Mouse (Mus musculus) embryonic facial prominence, embryonic 12.5 days (tissue): ENCODE measurements at regions not wholly inside any gene's neighbourhood (a gene's known extent, or its start where the extent isn't known, plus 50 kb on each side); places are given as distances from the start of the nearest gene placed in this dataset.

Experiments
- ATAC-seq: fragments of 200-750 bp; cut with Nextera tagmentation; 2 replicates; pipeline ENCODE4 v1.8.0; 2017; ENCODE audit not compliant: insufficient number of reproducible peaks, insufficient read depth, low FRiP score, low TSS enrichment
- H3K27ac ChIP-seq: fragments of 300-500 bp; sonication (generic); 2 replicates; pipeline ENCODE4 v1.5.1; 2016; ENCODE audit warnings: mild to moderate bottlenecking
- H3K27me3 ChIP-seq: fragments of 300-500 bp; sonication (generic); 2 replicates; pipeline ENCODE4 v1.6.1; 2016; ENCODE audit warnings: mild to moderate bottlenecking, moderate library complexity
- H3K36me3 ChIP-seq: fragments of 300-500 bp; sonication (generic); 2 replicates; pipeline ENCODE4 v1.6.1; 2016; ENCODE audit warnings: mild to moderate bottlenecking
- H3K4me1 ChIP-seq: fragments of 300-500 bp; sonication (generic); 2 replicates; pipeline ENCODE4 v1.6.1; 2016
- H3K4me2 ChIP-seq: fragments of 300-500 bp; sonication (generic); replicated peaks from 2 replicates; pipeline ENCODE4 v1.6.1; 2016; ENCODE audit warnings: mild to moderate bottlenecking, moderate library complexity
- H3K4me3 ChIP-seq: fragments of 300-500 bp; sonication (generic); 2 replicates; pipeline ENCODE4 v1.5.1; 2016; ENCODE audit warnings: mild to moderate bottlenecking
- H3K9ac ChIP-seq: fragments of 300-500 bp; sonication (generic); 2 replicates; pipeline ENCODE4 v1.6.1; 2016; ENCODE audit warnings: mild to moderate bottlenecking, moderate library complexity
- H3K9me3 ChIP-seq: fragments of 300-500 bp; sonication (generic); 2 replicates; pipeline ENCODE4 v1.6.1; 2016; ENCODE audit warnings: mild to moderate bottlenecking, moderate library complexity
- WGBS: fragments of 180-500 bp; shearing (Covaris S2); methylation state at CpG from one replicate; pipeline ENCODE4 v1.1.7; 2016; 5-methylcytosine and 5-hydroxymethylcytosine counted together

DNA sequence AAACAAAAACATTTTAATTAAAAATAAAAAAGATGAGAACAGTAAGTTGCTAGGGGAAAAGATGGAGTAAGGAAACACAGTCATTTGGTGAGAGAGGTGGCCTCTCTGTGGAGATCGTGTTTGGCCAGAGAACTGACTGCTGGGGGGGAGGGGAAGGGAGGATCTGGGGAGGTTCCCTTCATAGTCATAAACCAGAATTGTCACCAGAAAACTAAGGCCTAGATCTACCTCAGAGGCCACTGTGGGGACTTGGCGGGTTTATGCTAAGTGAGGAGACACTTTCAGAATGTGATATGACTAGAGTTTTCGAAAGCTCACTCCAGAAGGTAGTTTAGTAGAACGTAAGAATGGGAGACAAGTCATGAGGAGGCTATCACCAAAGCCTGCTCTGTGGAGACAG, 339.4 kb upstream of the Rnaseh2b start:
- Histone ChIP-seq H3K4me2 (no peak overlapping the region), H3K36me3 (no peaks in the 10 kb centered on the region), H3K27ac (no peak overlapping the region), H3K27me3 (no peaks in the 10 kb centered on the region), H3K9ac (no peak overlapping the region), H3K4me3 (no peak overlapping the region), H3K9me3 (no peaks in the 10 kb centered on the region), H3K4me1 (peaks cover 14% of the 10 kb centered on the region)
- 93% methylated on average over 4 of the region's 4 CpGs for WGBS
- ATAC-seq = no peak

- no peaks in the 10 kb centered on the region for H3K36me3 ChIP-seq
- H3K9ac ChIP-seq = no peak overlapping the region
- ATAC-seq = no peak
- no peaks in the 10 kb centered on the region for H3K9me3 ChIP-seq
- no peaks in the 10 kb centered on the region for H3K27me3 ChIP-seq
- no peak overlapping the region for H3K27ac ChIP-seq
- H3K4me2 ChIP-seq = no peak overlapping the region
- no peak overlapping the region for H3K4me3 ChIP-seq
- peaks cover 8% of the 10 kb centered on the region; the same call in 1 of the 2 replicates for H3K4me1 ChIP-seq
These were observed 337.0 kb upstream of the Rnaseh2b start for GRCm38 (mm10) chr14:61955416-61955815.

- Histone ChIP-seq H3K27ac (no peak overlapping the region), H3K9me3 (no peaks in the 10 kb centered on the region), H3K9ac (no peak overlapping the region), H3K4me3 (no peak overlapping the region), H3K27me3 (no peaks in the 10 kb centered on the region), H3K4me1 (peaks cover 8% of the 10 kb centered on the region; the same call in 1 of the 2 replicates), H3K4me2 (no peak overlapping the region), H3K36me3 (no peaks in the 10 kb centered on the region)
- no peak for ATAC-seq
- WGBS = 57% methylated on average over 4 of the region's 4 CpGs
These were observed 332.0 kb upstream of the Rnaseh2b start for GRCm38 (mm10) chr14:61960243-61960957.

- H3K27me3 ChIP-seq = no peaks in the 10 kb centered on the region
- no peak overlapping the region for H3K4me2 ChIP-seq
- no peak overlapping the region for H3K27ac ChIP-seq
- no peak overlapping the region for H3K4me3 ChIP-seq
- H3K36me3 ChIP-seq = no peaks in the 10 kb centered on the region
- H3K9ac ChIP-seq = no peak overlapping the region
- WGBS = 90% methylated on average over 1 of the region's 1 CpGs
- H3K4me1 ChIP-seq = no peaks in the 10 kb centered on the region
- no peak for ATAC-seq
- H3K9me3 ChIP-seq = no peaks in the 10 kb centered on the region
These were observed 323.9 kb upstream of the Rnaseh2b start for GRCm38 (mm10) chr14:61968467-61968866.

GRCm38 (mm10) chr14:61968957-61969535, 323.3 kb upstream of the Rnaseh2b start:
- no peak for ATAC-seq
- Histone ChIP-seq H3K9me3 (no peaks in the 10 kb centered on the region), H3K36me3 (no peaks in the 10 kb centered on the region), H3K4me2 (no peak overlapping the region), H3K27ac (no peak overlapping the region), H3K9ac (no peak overlapping the region), H3K4me3 (no peak overlapping the region), H3K4me1 (no peaks in the 10 kb centered on the region), H3K27me3 (no peaks in the 10 kb centered on the region)
- 80% methylated on average over 5 of the region's 5 CpGs for WGBS

DNA sequence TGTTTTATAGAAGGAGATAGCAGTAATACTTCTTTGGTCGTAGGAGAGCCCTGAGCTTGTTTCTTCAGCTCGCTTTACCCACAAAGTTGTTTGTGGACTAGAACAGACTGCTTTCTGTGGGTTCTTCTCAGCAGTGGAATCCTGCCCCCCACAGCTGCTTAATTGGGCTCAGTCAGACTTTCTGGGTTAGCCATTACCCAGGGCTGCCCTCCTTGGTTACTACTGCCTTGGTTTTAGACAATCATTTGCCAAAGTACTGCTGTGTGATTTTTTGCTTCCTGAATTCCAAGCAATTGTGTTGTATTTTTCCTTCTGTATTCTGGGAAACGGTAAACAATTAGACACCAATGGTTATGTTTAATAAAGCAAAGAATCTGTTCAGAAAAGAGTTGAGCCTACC, 321.8 kb upstream of the Rnaseh2b start:
- Histone ChIP-seq H3K27ac (no peak overlapping the region), H3K9me3 (no peaks in the 10 kb centered on the region), H3K9ac (no peak overlapping the region), H3K4me1 (no peaks in the 10 kb centered on the region), H3K4me3 (no peak overlapping the region), H3K4me2 (no peak overlapping the region), H3K36me3 (no peaks in the 10 kb centered on the region), H3K27me3 (no peaks in the 10 kb centered on the region)
- 75% methylated on average over 3 of the region's 3 CpGs for WGBS
- ATAC-seq = no peak

GRCm38 (mm10) chr14:61971100-61972088, 321.0 kb upstream of the Rnaseh2b start:
- Histone ChIP-seq H3K36me3 (no peaks in the 10 kb centered on the region), H3K4me1 (no peaks in the 10 kb centered on the region), H3K4me3 (no peak overlapping the region), H3K9me3 (no peaks in the 10 kb centered on the region), H3K27ac (peak overlapping the region; percentile 23; the same call in 1 of the 2 replicates), H3K27me3 (no peaks in the 10 kb centered on the region), H3K4me2 (no peak overlapping the region), H3K9ac (no peak overlapping the region)
- WGBS = 74% methylated on average over 14 of the region's 14 CpGs
- ATAC-seq = no peak

DNA sequence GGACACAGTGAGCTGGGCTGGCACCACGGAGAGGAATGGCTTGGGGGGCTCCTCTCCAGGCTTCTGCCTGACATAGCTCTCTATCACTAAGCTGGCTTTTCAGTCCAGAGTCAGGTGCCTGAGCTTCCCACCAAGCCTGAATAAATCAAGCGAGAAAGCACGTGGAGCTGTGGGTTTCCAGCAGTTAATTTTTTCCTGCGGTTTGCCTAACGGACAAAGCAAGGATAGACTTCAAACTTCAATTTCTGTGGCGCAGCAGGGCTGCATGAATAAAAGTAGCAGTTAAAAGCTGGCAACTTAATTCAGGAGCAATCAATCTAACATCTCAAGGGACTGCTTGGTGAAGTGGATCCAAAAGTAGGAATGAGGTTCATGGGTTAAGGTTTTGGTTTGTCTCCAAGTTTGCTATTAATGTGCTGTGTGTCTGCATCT, 317.1 kb upstream of the Rnaseh2b start:
- Histone ChIP-seq H3K27ac (no peak overlapping the region), H3K4me1 (no peaks in the 10 kb centered on the region), H3K36me3 (no peaks in the 10 kb centered on the region), H3K9ac (no peak overlapping the region), H3K4me2 (no peak overlapping the region), H3K27me3 (no peaks in the 10 kb centered on the region), H3K4me3 (no peak overlapping the region), H3K9me3 (no peaks in the 10 kb centered on the region)
- WGBS = 55% methylated on average over 6 of the region's 6 CpGs
- ATAC-seq = no peak

DNA sequence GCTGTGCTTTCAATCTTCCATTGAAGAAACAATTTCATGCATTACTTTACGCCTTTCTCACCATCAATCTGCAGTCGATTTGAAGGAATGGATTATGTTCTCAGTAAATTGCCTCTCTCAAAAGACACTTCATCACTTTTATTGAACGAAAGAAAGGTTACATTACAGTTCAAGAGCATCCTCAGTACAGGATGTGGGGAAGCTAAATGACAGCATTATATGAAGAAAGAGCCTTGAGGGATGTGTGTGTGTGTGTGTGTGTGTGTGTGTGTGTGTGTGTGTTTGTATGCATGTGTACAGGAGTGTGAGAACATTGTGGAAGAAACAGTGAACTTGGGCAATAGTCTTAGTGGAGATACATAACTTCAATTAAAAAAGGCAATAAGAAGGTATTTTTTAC, 311.8 kb upstream of the Rnaseh2b start:
- H3K27ac ChIP-seq = no peak overlapping the region
- no peaks in the 10 kb centered on the region for H3K27me3 ChIP-seq
- no peak overlapping the region for H3K9ac ChIP-seq
- H3K4me1 ChIP-seq = no peaks in the 10 kb centered on the region
- 71% methylated on average over 3 of the region's 3 CpGs for WGBS
- ATAC-seq = no peak
- H3K4me3 ChIP-seq = no peak overlapping the region
- H3K9me3 ChIP-seq = no peaks in the 10 kb centered on the region
- H3K4me2 ChIP-seq = no peak overlapping the region
- H3K36me3 ChIP-seq = no peaks in the 10 kb centered on the region

DNA sequence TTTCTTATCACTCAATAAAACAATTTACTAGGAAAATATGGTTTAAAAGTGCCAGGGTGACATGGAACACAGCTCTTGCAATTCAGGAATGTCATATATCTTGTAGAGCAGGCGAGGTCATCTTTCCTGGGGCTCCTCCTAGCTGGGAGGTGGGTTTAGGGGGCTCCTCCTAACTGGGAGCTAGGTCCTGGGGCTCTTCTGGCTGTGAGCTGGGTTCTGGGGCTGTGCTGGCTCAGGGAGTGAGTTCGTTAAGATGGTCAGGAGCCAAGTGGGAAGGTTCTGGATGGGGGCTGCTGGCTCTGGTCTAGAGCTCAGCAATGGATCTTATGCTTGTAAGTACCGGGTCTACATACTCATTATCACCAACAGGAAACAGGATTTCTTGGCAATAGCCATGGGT, 306.8 kb upstream of the Rnaseh2b start:
- Histone ChIP-seq H3K4me1 (no peaks in the 10 kb centered on the region), H3K27ac (no peak overlapping the region), H3K9ac (no peak overlapping the region), H3K4me3 (no peak overlapping the region), H3K9me3 (no peaks in the 10 kb centered on the region), H3K4me2 (no peak overlapping the region), H3K36me3 (no peaks in the 10 kb centered on the region), H3K27me3 (no peaks in the 10 kb centered on the region)
- no peak for ATAC-seq
- 74% methylated on average over 3 of the region's 3 CpGs for WGBS

- Histone ChIP-seq H3K4me3 (no peak overlapping the region), H3K36me3 (no peaks in the 10 kb centered on the region), H3K4me1 (no peaks in the 10 kb centered on the region), H3K9ac (no peak overlapping the region), H3K9me3 (no peaks in the 10 kb centered on the region), H3K4me2 (no peak overlapping the region), H3K27me3 (no peaks in the 10 kb centered on the region), H3K27ac (no peak overlapping the region)
- no peak for ATAC-seq
- 83% methylated on average over 13 of the region's 13 CpGs for WGBS
These were observed 306.2 kb upstream of the Rnaseh2b start for GRCm38 (mm10) chr14:61986203-61986602.

- Histone ChIP-seq H3K9me3 (no peaks in the 10 kb centered on the region), H3K27ac (no peak overlapping the region), H3K4me2 (no peak overlapping the region), H3K4me1 (no peaks in the 10 kb centered on the region), H3K9ac (no peak overlapping the region), H3K27me3 (no peaks in the 10 kb centered on the region), H3K36me3 (no peaks in the 10 kb centered on the region), H3K4me3 (no peak overlapping the region)
- 91% methylated on average over 1 of the region's 1 CpGs for WGBS
- ATAC-seq = no peak
These were observed 297.1 kb upstream of the Rnaseh2b start for GRCm38 (mm10) chr14:61995253-61995652.
